Mouse (Mus musculus) olfactory bulb, adult 2 months (tissue): ENCODE measurements around the gene Efs.

ENCODE experiments used
- CTCF ChIP-seq: fragments of 200-500 bp; IDR thresholded peaks from 2 replicates; pipeline ENCODE4 v1.5.1; 2012; ENCODE audit warnings: low read depth, mild to moderate bottlenecking, low read length, moderate library complexity; ENCODE audit not compliant: insufficient read depth
- POLR2A ChIP-seq: fragments of 200-500 bp; IDR thresholded peaks from 2 replicates; pipeline ENCODE4 v1.6.1; 2012; ENCODE audit warnings: mild to moderate bottlenecking, low read depth, low read length, moderate library complexity; ENCODE audit not compliant: insufficient read depth

DNA sequence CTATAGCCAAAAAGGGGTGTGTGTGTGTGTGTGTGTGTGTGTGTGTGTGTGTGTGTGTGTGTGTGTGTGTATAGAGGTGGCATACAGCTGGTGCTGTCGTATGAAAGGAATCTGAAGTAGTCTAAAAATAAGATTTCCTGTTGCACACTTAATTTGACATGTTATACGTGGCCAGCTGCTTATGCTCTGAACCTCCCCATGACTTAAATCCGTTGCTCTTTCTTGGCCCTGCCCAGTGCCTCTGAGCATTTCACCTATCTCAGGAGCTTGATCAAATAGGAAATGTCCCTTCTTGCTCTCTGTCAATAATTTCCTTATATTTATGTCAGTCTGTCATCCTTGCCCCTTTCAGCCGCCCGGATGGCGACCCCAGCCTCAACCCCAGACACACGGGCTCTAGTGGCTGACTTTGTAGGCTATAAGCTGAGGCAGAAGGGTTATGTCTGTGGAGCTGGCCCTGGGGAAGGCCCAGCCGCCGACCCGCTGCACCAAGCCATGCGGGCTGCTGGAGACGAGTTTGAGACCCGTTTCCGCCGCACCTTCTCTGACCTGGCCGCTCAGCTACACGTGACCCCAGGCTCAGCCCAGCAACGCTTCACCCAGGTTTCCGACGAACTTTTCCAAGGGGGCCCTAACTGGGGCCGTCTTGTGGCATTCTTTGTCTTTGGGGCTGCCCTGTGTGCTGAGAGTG lies 41.8 kb downstream of the Efs start:
- TF ChIP-seq CTCF = no peak
- no peak for TF ChIP-seq POLR2A
